Mouse (Mus musculus): ENCODE data around the gene Akap12. TPM values are rescaled to one million over a fixed set of nuclear protein-coding genes. Genes with fewer than 3 reads are reported as not detected.

Gene Akap12
- 33.9 and 43.8 TPM in 2 replicates for polyA plus RNA-seq (2014; fragmentation: Nextera tagmentation; extraction: Ambion mirVana)

DNA sequence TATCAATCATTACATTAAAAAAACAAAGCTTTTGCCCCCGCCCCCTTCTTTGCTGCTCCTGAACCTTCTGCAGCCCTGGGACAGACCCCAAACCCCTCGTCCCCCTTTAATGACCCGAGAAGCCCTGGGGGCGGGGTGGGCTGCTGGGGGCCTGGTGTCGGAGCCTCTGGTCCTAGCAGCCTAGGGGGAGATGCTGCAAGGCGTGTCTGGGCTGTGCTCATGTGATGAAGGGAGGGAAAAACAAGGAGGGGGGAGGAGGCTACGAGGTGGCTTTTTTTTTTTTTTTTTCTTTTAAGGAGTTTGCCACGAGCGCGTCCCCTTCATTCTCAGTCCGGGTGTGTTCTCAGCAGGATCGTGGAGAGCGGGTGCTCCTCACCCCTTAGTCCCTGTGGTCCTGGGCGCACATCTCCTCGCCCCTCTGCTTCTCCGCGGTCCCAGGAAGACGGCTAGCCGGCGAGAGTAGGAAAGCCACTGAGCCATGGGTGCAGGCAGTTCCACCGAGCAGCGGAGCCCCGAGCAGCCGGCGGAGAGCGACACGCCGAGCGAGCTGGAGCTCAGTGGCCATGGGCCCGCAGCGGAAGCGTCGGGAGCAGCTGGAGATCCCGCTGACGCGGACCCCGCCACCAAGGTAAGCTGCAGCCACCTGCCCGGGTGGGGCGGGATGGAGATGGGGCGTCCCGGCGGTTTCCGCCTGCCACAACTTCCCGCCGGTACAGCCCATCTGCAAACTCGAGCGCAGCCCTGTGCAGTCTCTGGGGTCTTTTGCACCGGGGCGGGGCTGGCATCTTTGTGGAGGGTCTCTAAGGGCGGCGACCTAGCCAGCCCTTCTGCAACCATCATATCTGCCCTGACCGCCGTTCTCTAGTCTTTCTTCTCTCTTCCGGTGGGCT, at the start of gene Akap12:
TSS of gene Akap12 (plus strand) at position 340 of the 890 bp plus-strand sequence.
- Histone ChIP-seq H3K4me2 (peak within 1 kb of the TSS; percentile 76), H3K27ac (ENCODE audit: low read depth, low read length) (0 out of 2 replicates have a peak within 1 kb of the TSS, but pooled peaks have one; percentile 22), H3K4me3 (ENCODE audit: low read depth, low read length) (peak within 1 kb of the TSS; percentile 72), H3K9ac (ENCODE audit: low read depth, low read length) (peak within 1 kb of the TSS; percentile 79), H3K9me3 (replicated peaks; ENCODE audit: control insufficient read depth, low read length) (no peaks in the 10 kb centered on the region), H3K36me3 (ENCODE audit: control insufficient read depth, insufficient read depth, low read length) (no peaks in the 10 kb centered on the region), H3K4me1 (ENCODE audit: control insufficient read depth, insufficient read depth, low read length) (peaks cover 4% of the 10 kb centered on the region; the same call in 1 of the 2 replicates), H3K27me3 (ENCODE audit: control insufficient read depth, insufficient read depth, low read length) (no peaks in the 10 kb centered on the region)
- ATAC-seq (replicated peaks; ENCODE audit: insufficient number of reproducible peaks, low FRiP score, low TSS enrichment) = peak; percentile 78
- under 1% methylated on average over 49 of the region's 54 CpGs for whole genome bisulfite sequencing (ENCODE audit: insufficient replicate concordance)

GRCm38 (mm10) chr10:4230563-4231359, 35.4 kb upstream of the Akap12 start:
- ATAC-seq (replicated peaks; ENCODE audit: insufficient number of reproducible peaks, low FRiP score, low TSS enrichment) = no peak
- WGBS (ENCODE audit: insufficient replicate concordance) = 70% methylated on average over 17 of the region's 17 CpGs
- Histone ChIP-seq H3K27ac (ENCODE audit: low read depth, low read length) (no peak overlapping the region), H3K36me3 (ENCODE audit: control insufficient read depth, insufficient read depth, low read length) (no peaks in the 10 kb centered on the region), H3K4me3 (ENCODE audit: low read depth, low read length) (no peak overlapping the region), H3K4me1 (ENCODE audit: control insufficient read depth, insufficient read depth, low read length) (peaks cover 6% of the 10 kb centered on the region; the same call in 1 of the 2 replicates), H3K9me3 (replicated peaks; ENCODE audit: control insufficient read depth, low read length) (no peaks in the 10 kb centered on the region), H3K9ac (ENCODE audit: low read depth, low read length) (no peak overlapping the region), H3K4me2 (no peak overlapping the region), H3K27me3 (ENCODE audit: control insufficient read depth, insufficient read depth, low read length) (no peaks in the 10 kb centered on the region)

GRCm38 (mm10) chr10:4233102-4233501, 33.1 kb upstream of the Akap12 start:
- no peaks in the 10 kb centered on the region for H3K36me3 ChIP-seq (ENCODE audit: control insufficient read depth, insufficient read depth, low read length)
- H3K4me3 ChIP-seq (ENCODE audit: low read depth, low read length) = no peak overlapping the region
- H3K4me2 ChIP-seq = no peak overlapping the region
- no peak for ATAC-seq (replicated peaks; ENCODE audit: insufficient number of reproducible peaks, low FRiP score, low TSS enrichment)
- peaks cover 6% of the 10 kb centered on the region; the same call in 1 of the 2 replicates for H3K4me1 ChIP-seq (ENCODE audit: control insufficient read depth, insufficient read depth, low read length)
- WGBS (ENCODE audit: insufficient replicate concordance) = 39% methylated on average over 9 of the region's 9 CpGs
- no peak overlapping the region for H3K27ac ChIP-seq (ENCODE audit: low read depth, low read length)
- H3K9me3 ChIP-seq (replicated peaks; ENCODE audit: control insufficient read depth, low read length) = no peaks in the 10 kb centered on the region
- no peak overlapping the region for H3K9ac ChIP-seq (ENCODE audit: low read depth, low read length)
- no peaks in the 10 kb centered on the region for H3K27me3 ChIP-seq (ENCODE audit: control insufficient read depth, insufficient read depth, low read length)

- H3K27ac ChIP-seq (ENCODE audit: low read depth, low read length) = no peak overlapping the region
- H3K4me1 ChIP-seq (ENCODE audit: control insufficient read depth, insufficient read depth, low read length) = no peaks in the 10 kb centered on the region
- no peak for ATAC-seq (replicated peaks; ENCODE audit: insufficient number of reproducible peaks, low FRiP score, low TSS enrichment)
- H3K4me3 ChIP-seq (ENCODE audit: low read depth, low read length) = no peak overlapping the region
- no peaks in the 10 kb centered on the region for H3K36me3 ChIP-seq (ENCODE audit: control insufficient read depth, insufficient read depth, low read length)
- no peak overlapping the region for H3K9ac ChIP-seq (ENCODE audit: low read depth, low read length)
- no peaks in the 10 kb centered on the region for H3K27me3 ChIP-seq (ENCODE audit: control insufficient read depth, insufficient read depth, low read length)
- no peak overlapping the region for H3K4me2 ChIP-seq
- 71% methylated on average over 5 of the region's 5 CpGs for WGBS (ENCODE audit: insufficient replicate concordance)
- no peaks in the 10 kb centered on the region for H3K9me3 ChIP-seq (replicated peaks; ENCODE audit: control insufficient read depth, low read length)
Measured at GRCm38 (mm10) chr10:4239794-4240574, 26.2 kb upstream of the Akap12 start.

DNA sequence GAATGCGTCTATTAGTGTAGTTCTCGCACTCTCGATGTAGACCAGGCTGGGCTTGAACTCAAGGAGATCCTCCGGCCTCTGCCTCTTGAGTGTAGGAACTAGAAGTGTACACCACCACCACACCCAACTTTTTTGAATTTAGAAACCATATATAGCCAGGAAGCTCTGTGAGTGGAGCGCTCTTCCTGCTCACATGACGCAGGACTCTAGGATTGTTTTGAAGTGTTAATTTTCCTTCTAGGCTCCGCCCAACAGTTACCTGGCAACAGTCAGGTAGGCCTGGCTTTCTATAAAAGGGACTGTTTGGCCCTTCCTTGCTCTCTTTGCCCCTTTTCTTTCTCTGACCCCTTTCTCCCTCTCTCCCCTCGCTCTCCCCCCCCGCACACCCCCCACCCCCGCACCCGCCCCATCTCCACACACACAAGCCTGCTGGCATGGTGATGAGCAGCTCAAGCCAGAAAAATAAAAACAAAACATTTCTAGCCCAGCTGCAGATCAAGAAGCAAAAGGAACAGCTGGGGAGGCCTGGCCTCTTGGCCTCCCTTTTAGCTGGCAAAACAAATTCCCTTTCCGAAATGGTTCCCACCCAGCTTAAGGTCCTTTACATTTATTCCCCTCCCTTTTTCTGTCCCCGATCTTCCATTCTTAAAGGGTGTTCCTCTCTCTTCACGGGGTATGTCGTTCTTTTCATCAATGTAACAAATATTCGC, 22.4 kb upstream of the Akap12 start:
- WGBS (ENCODE audit: insufficient replicate concordance) = 84% methylated on average over 16 of the region's 16 CpGs
- H3K4me2 ChIP-seq = no peak overlapping the region
- ATAC-seq (replicated peaks; ENCODE audit: insufficient number of reproducible peaks, low FRiP score, low TSS enrichment) = no peak

GRCm38 (mm10) chr10:4245812-4246211, 20.4 kb upstream of the Akap12 start:
- H3K9me3 ChIP-seq (replicated peaks; ENCODE audit: control insufficient read depth, low read length) = no peaks in the 10 kb centered on the region
- H3K4me3 ChIP-seq (ENCODE audit: low read depth, low read length) = no peak overlapping the region
- no peak for ATAC-seq (replicated peaks; ENCODE audit: insufficient number of reproducible peaks, low FRiP score, low TSS enrichment)
- H3K4me2 ChIP-seq = no peak overlapping the region
- no peaks in the 10 kb centered on the region for H3K36me3 ChIP-seq (ENCODE audit: control insufficient read depth, insufficient read depth, low read length)
- WGBS (ENCODE audit: insufficient replicate concordance) = 76% methylated on average over 2 of the region's 2 CpGs
- no peaks in the 10 kb centered on the region for H3K27me3 ChIP-seq (ENCODE audit: control insufficient read depth, insufficient read depth, low read length)
- no peaks in the 10 kb centered on the region for H3K4me1 ChIP-seq (ENCODE audit: control insufficient read depth, insufficient read depth, low read length)
- no peak overlapping the region for H3K9ac ChIP-seq (ENCODE audit: low read depth, low read length)
- no peak overlapping the region for H3K27ac ChIP-seq (ENCODE audit: low read depth, low read length)

More for the DNA sequence above, 22.4 kb upstream of the Akap12 start:
- Histone ChIP-seq H3K4me3 (ENCODE audit: low read depth, low read length) (no peak overlapping the region), H3K36me3 (ENCODE audit: control insufficient read depth, insufficient read depth, low read length) (no peaks in the 10 kb centered on the region), H3K9me3 (replicated peaks; ENCODE audit: control insufficient read depth, low read length) (no peaks in the 10 kb centered on the region), H3K27ac (ENCODE audit: low read depth, low read length) (no peak overlapping the region), H3K27me3 (ENCODE audit: control insufficient read depth, insufficient read depth, low read length) (no peaks in the 10 kb centered on the region), H3K9ac (ENCODE audit: low read depth, low read length) (no peak overlapping the region), H3K4me1 (ENCODE audit: control insufficient read depth, insufficient read depth, low read length) (no peaks in the 10 kb centered on the region)

DNA sequence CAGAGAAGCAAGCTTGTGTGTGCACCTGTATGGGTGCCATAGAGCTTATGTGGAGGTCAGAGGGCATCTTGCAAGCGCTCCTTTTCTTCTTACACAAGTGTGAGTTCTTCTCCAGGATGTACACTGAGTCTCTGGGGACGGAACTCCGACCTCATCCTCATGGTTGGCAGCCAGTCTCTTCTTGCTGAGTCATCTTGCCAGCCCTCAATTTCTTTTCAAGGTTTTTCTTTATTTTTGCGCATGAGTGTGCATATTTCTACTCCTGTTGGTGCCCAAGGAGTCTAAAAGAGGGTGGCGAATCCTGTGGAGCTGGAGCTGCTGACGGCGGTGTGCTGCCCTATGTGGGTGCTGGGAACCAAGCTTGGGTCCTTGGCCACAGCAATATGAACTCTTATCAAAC, 19.8 kb upstream of the Akap12 start:
- Histone ChIP-seq H3K9ac (ENCODE audit: low read depth, low read length) (no peak overlapping the region), H3K4me1 (ENCODE audit: control insufficient read depth, insufficient read depth, low read length) (no peaks in the 10 kb centered on the region), H3K9me3 (replicated peaks; ENCODE audit: control insufficient read depth, low read length) (no peaks in the 10 kb centered on the region), H3K27me3 (ENCODE audit: control insufficient read depth, insufficient read depth, low read length) (no peaks in the 10 kb centered on the region), H3K36me3 (ENCODE audit: control insufficient read depth, insufficient read depth, low read length) (no peaks in the 10 kb centered on the region), H3K4me3 (ENCODE audit: low read depth, low read length) (no peak overlapping the region), H3K27ac (ENCODE audit: low read depth, low read length) (no peak overlapping the region), H3K4me2 (no peak overlapping the region)
- 89% methylated on average over 7 of the region's 7 CpGs for WGBS (ENCODE audit: insufficient replicate concordance)
- no peak for ATAC-seq (replicated peaks; ENCODE audit: insufficient number of reproducible peaks, low FRiP score, low TSS enrichment)

Data from heart, embryonic 11.5 days (tissue).